Mouse (Mus musculus) forebrain, embryonic 16.5 days (tissue): ENCODE data around the gene Nes. TPM values are rescaled to one million over a fixed set of nuclear protein-coding genes. Genes with fewer than 3 reads are reported as not detected.
A peak's percentile ranks its signal among the peaks of the same experiment; 100 is the strongest.

Source experiments
- ATAC-seq: fragments of 200-750 bp; cut with Nextera tagmentation; 2 replicates; pipeline ENCODE4 v1.8.0; 2017; ENCODE audit warnings: mild to moderate bottlenecking, moderate library complexity
- H3K27ac ChIP-seq: fragments of 300-500 bp; sonication (generic); 2 replicates; pipeline ENCODE4 v1.5.1; 2014; ENCODE audit warnings: low read length, control low read depth
- H3K27me3 ChIP-seq: fragments of 300-500 bp; sonication (generic); replicated peaks from 2 replicates; pipeline ENCODE4 v1.6.1; 2014; ENCODE audit warnings: low read length; ENCODE audit not compliant: control insufficient read depth, insufficient read depth
- H3K36me3 ChIP-seq: fragments of 300-500 bp; sonication (generic); 2 replicates; pipeline ENCODE4 v1.6.1; 2014; ENCODE audit not compliant: control insufficient read depth, insufficient read depth
- H3K4me1 ChIP-seq: fragments of 300-500 bp; sonication (generic); replicated peaks from 2 replicates; pipeline ENCODE4 v1.6.1; 2014; ENCODE audit warnings: low read length; ENCODE audit not compliant: control insufficient read depth, insufficient read depth
- H3K4me2 ChIP-seq: fragments of 300-500 bp; sonication (generic); 2 replicates; pipeline ENCODE4 v1.6.1; 2014; ENCODE audit warnings: mild to moderate bottlenecking, low read length, control low read depth
- H3K4me3 ChIP-seq: fragments of 300-500 bp; sonication (generic); replicated peaks from 2 replicates; pipeline ENCODE4 v1.5.1; 2014; ENCODE audit warnings: mild to moderate bottlenecking, low read length, control low read depth
- H3K9ac ChIP-seq: fragments of 300-500 bp; sonication (generic); replicated peaks from 2 replicates; pipeline ENCODE4 v1.6.1; 2014; ENCODE audit warnings: low read depth, low read length, control low read depth
- H3K9me3 ChIP-seq: fragments of 300-500 bp; sonication (generic); 2 replicates; pipeline ENCODE4 v1.6.1; 2016; ENCODE audit warnings: low read length; ENCODE audit not compliant: control insufficient read depth
- WGBS: fragments of 180-500 bp; shearing (Covaris S2); extraction: QIAGEN DNeasy Blood & Tissue Kit; methylation state at CpG from one replicate; pipeline ENCODE4 v1.1.7; 2014; 5-methylcytosine and 5-hydroxymethylcytosine counted together
- polyA plus RNA-seq: library from polyadenylated mRNA; unstranded; fragments of >200 nt; fragmentation: Nextera tagmentation; extraction: Ambion mirVana; gene quantifications from 2 replicates; pipeline ENCODE4 v1.2.1, GENCODE M21; 2015

Nes gene
- polyA plus RNA-seq, 1 experiment from 2014 or later, result 35.7 TPM

- WGBS, result 59% methylated on average over 5 of the region's 5 CpGs
- no peak for ATAC-seq
Observed at GRCm38 (mm10) chr3:87940611-87941010, 30.3 kb upstream of the Nes start.

DNA sequence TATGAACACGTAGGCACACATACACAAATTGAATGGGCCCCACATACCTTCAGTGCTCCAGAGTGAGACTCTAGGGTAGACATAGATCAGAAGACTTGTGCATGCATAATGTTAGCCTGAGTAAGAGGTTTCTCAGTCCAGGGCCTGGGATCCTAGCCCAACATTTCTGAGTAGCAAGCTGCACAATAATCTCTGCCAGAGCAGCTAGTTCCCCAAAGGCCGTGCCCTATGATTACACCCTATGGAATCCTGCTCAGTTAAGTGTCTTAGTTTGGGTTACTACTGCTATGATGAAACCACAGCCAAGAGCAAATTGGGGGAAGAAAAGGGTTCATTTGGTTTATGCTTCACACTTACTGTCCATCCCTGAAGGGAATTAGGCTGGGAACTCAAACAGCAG, 28.4 kb upstream of the Nes start:
- no peak overlapping the region for H3K9ac ChIP-seq
- ATAC-seq, result no peak
- H3K27ac ChIP-seq, result no peak overlapping the region
- no peaks in the 10 kb centered on the region for H3K27me3 ChIP-seq
- H3K4me3 ChIP-seq, result no peak overlapping the region
- 97% methylated on average over 2 of the region's 2 CpGs for WGBS
- no peaks in the 10 kb centered on the region for H3K9me3 ChIP-seq
- H3K4me1 ChIP-seq, result peaks cover 12% of the 10 kb centered on the region
- H3K4me2 ChIP-seq, result no peak overlapping the region
- peaks cover 15% of the 10 kb centered on the region for H3K36me3 ChIP-seq

More at GRCm38 (mm10) chr3:87940611-87941010, 30.3 kb upstream of the Nes start:
- H3K36me3 ChIP-seq, result peaks cover 15% of the 10 kb centered on the region
- peaks cover 11% of the 10 kb centered on the region for H3K4me1 ChIP-seq
- no peak overlapping the region for H3K4me3 ChIP-seq
- H3K4me2 ChIP-seq, result no peak overlapping the region
- no peak overlapping the region for H3K27ac ChIP-seq
- H3K9me3 ChIP-seq, result no peaks in the 10 kb centered on the region
- H3K27me3 ChIP-seq, result no peaks in the 10 kb centered on the region
- no peak overlapping the region for H3K9ac ChIP-seq

- peaks cover 23% of the 10 kb centered on the region for H3K4me1 ChIP-seq
- no peaks in the 10 kb centered on the region for H3K9me3 ChIP-seq
- H3K27ac ChIP-seq, result no peak overlapping the region
- no peak overlapping the region for H3K4me3 ChIP-seq
- H3K9ac ChIP-seq, result no peak overlapping the region
- 85% methylated on average over 7 of the region's 7 CpGs for WGBS
- H3K27me3 ChIP-seq, result no peaks in the 10 kb centered on the region
- no peak overlapping the region for H3K4me2 ChIP-seq
- peaks cover 12% of the 10 kb centered on the region for H3K36me3 ChIP-seq
- ATAC-seq, result no peak
Observed at GRCm38 (mm10) chr3:87943586-87943985, 27.3 kb upstream of the Nes start.

GRCm38 (mm10) chr3:87944838-87945600, 25.9 kb upstream of the Nes start:
- Histone ChIP-seq H3K4me1 (peaks cover 35% of the 10 kb centered on the region), H3K36me3 (peaks cover 8% of the 10 kb centered on the region; the same call in 1 of the 2 replicates), H3K27me3 (no peaks in the 10 kb centered on the region), H3K4me3 (no peak overlapping the region), H3K27ac (no peak overlapping the region), H3K9ac (no peak overlapping the region), H3K4me2 (no peak overlapping the region), H3K9me3 (no peaks in the 10 kb centered on the region)
- peak; percentile 41; the same call in 1 of the 2 replicates for ATAC-seq
- WGBS, result 12% methylated on average over 4 of the region's 4 CpGs

- no peak overlapping the region for H3K4me3 ChIP-seq
- WGBS, result 21% methylated on average over 12 of the region's 12 CpGs
- no peak overlapping the region for H3K4me2 ChIP-seq
- H3K4me1 ChIP-seq, result peaks cover 36% of the 10 kb centered on the region
- no peak for ATAC-seq
- H3K36me3 ChIP-seq, result peaks cover 4% of the 10 kb centered on the region; the same call in 1 of the 2 replicates
- no peak overlapping the region for H3K27ac ChIP-seq
- no peak overlapping the region for H3K9ac ChIP-seq
- no peaks in the 10 kb centered on the region for H3K27me3 ChIP-seq
- H3K9me3 ChIP-seq, result no peaks in the 10 kb centered on the region
Observed at GRCm38 (mm10) chr3:87945781-87946540, 24.9 kb upstream of the Nes start.

- H3K9ac ChIP-seq, result no peak overlapping the region
- ATAC-seq, result no peak
- H3K27ac ChIP-seq, result no peak overlapping the region
- H3K4me1 ChIP-seq, result peaks cover 36% of the 10 kb centered on the region
- no peak overlapping the region for H3K4me3 ChIP-seq
- no peaks in the 10 kb centered on the region; the same call in 1 of the 2 replicates for H3K27me3 ChIP-seq
- peaks cover 3% of the 10 kb centered on the region; the same call in 1 of the 2 replicates for H3K36me3 ChIP-seq
- 42% methylated on average over 1 of the region's 1 CpGs for WGBS
- no peak overlapping the region for H3K4me2 ChIP-seq
- no peaks in the 10 kb centered on the region for H3K9me3 ChIP-seq
Observed at GRCm38 (mm10) chr3:87946541-87946860, 24.4 kb upstream of the Nes start.

DNA sequence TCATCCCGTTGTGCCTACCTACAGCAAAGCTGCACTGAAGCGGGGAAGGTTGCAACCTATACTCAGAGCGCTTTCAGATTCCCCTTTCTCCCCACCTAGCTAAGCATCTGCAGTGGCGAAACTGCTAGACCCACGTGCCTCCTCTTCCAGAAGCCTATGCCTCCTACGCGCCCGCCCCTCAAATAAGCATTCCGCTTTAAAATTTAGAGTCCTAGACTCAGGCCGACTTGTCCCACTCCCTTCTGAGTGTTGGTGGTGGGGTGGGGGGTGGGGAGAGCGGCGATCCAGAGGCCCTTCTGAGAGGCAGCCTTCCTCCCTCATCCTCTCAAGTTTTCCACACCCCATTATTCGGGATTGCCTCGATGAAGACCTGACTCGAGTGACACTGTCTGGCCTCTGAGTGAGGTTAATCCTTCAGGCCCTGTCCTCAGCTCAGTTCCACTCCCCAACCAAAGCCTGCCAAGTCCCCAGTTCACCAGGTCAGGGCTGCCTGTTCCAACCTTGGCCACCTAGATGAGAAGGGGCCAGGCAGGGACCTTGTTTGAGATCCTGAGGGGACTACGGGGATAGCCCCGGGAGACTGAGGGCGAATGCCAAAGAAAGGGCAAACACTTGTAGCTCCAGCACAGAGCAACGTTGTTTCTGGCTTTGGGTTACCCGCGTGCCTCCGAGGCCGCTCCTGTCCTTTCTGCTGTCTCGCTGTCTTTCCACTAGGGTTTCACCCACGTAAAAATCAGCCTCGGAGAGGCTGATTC, 23.6 kb upstream of the Nes start:
- Histone ChIP-seq H3K9me3 (no peaks in the 10 kb centered on the region), H3K4me2 (peak overlapping the region; percentile 71), H3K36me3 (peaks cover 3% of the 10 kb centered on the region; the same call in 1 of the 2 replicates), H3K27ac (no peak overlapping the region), H3K27me3 (no peaks in the 10 kb centered on the region; the same call in 1 of the 2 replicates), H3K4me3 (peak overlapping the region; percentile 38), H3K9ac (peak overlapping the region; percentile 49), H3K4me1 (peaks cover 36% of the 10 kb centered on the region)
- ATAC-seq, result 0 out of 2 replicates have a peak, but pooled peaks have one; percentile 2
- WGBS, result 8% methylated on average over 26 of the region's 26 CpGs

- under 1% methylated on average over 17 of the region's 17 CpGs for WGBS
- H3K4me1 ChIP-seq, result peaks cover 38% of the 10 kb centered on the region
- no peak overlapping the region for H3K27ac ChIP-seq
- H3K4me2 ChIP-seq, result peak overlapping the region; percentile 71
- H3K9me3 ChIP-seq, result no peaks in the 10 kb centered on the region
- peak overlapping the region; percentile 38 for H3K4me3 ChIP-seq
- no peaks in the 10 kb centered on the region for H3K36me3 ChIP-seq
- H3K27me3 ChIP-seq, result no peaks in the 10 kb centered on the region; the same call in 1 of the 2 replicates
- H3K9ac ChIP-seq, result peak overlapping the region; percentile 49
- 0 out of 2 replicates have a peak, but pooled peaks have one; percentile 11 for ATAC-seq
Observed at GRCm38 (mm10) chr3:87947811-87948199, 23.1 kb upstream of the Nes start.
